Mouse (Mus musculus): Measurements from ENCODE around the gene Chic2.

DNA sequence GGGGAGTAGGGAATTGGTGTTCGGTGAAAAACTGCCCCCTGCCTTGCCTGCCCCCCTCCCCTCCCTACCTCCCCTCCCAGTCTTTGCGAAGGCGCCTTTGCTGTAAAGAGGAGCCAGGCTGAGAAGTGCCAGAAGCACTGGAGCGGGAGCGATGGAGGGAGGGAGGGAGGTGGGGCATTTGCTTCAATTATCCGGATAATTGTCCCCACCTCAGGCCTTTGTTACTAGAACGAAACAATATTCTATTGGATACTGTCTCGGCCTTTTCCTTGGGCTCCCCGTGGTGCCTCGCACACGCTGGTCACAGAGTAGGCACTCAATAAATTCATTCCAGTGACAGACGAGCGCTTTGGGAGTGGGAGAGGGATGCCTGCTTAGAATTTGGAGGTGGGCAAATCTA, 25.6 kb upstream of the Chic2 start:
- no peak for TF ChIP-seq CTCF (IDR thresholded peaks at IDR 0.05; ENCODE audit: extremely low read depth, insufficient read depth, low read length)
- TF ChIP-seq POLR2A (IDR thresholded peaks at IDR 0.05; ENCODE audit: extremely low read depth, insufficient read depth, low read length), result no peak
